In the genomic region with DNA sequence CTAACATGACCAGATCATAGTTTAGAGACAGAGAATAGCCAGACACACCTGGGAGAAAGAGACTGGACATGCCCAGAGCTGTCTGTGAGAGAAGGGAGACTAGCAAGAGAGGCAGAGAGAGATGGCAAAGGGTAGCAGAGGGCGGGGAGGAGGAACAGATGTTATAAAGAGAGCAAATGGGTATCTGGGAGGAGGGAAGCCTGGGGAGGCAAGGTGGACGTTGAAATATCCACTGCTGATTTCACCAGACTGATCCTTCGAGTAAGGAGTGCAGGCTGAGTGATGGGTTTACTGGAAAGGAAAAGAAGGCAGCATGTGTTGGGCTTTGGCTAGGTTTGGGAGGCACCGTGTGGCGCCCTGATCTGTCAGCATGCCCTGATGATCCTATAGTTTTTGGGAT, we compare ENCODE assay signal across 15 mouse cellular contexts. TPM values are rescaled to one million over a fixed set of nuclear protein-coding genes. Genes with fewer than 3 reads are reported as not detected.
A peak's percentile ranks its signal among the peaks of the same experiment; 100 is the strongest.
DNase-seq lines count a peak whose midpoint lies in the region; ATAC-seq and TF ChIP-seq lines count a peak whose summit lies in the region.
"Had no signal": no experiment of that assay in that cellular context is flagged by ENCODE, and none has a peak within 500 bp of the region (broad histone marks: within the 10 kb centered on the region; RNA-seq: fewer than 3 reads in every experiment).

No protein-coding gene starts in this region.

- no peak for TF ChIP-seq CTCF in olfactory bulb, adult 2 months (IDR thresholded peaks at IDR 0.05; ENCODE audit: insufficient read depth, low read depth, low read length)
- no peak for TF ChIP-seq CTCF in thymus, adult 2 months (IDR thresholded peaks at IDR 0.05; ENCODE audit: borderline replicate concordance, control insufficient read depth, extremely low read depth, insufficient read depth, low read length, poor library complexity)

- TF ChIP-seq POLR2A in olfactory bulb, adult 2 months (IDR thresholded peaks at IDR 0.05; ENCODE audit: insufficient read depth, low read depth, low read length), result no peak
- no peak for TF ChIP-seq POLR2A in thymus, adult 2 months (IDR thresholded peaks at IDR 0.05; ENCODE audit: control insufficient read depth, extremely low read depth, insufficient read depth, low read length, poor library complexity)

- no peaks in the 10 kb centered on the region for H3K36me3 ChIP-seq in heart, embryonic 13.5 days
- H3K36me3 ChIP-seq in lung, embryonic 15.5 days, result no peaks in the 10 kb centered on the region
- no peaks in the 10 kb centered on the region for H3K36me3 ChIP-seq in embryonic facial prominence, embryonic 13.5 days
- no peaks in the 10 kb centered on the region for H3K36me3 ChIP-seq in thymus, adult 2 months (ENCODE audit: control insufficient read depth, insufficient read depth, low read length)
- no peaks in the 10 kb centered on the region for H3K36me3 ChIP-seq in hindbrain, embryonic 13.5 days

- H3K4me3 ChIP-seq in heart, embryonic 13.5 days, result no peak overlapping the region
- H3K4me3 ChIP-seq in lung, embryonic 15.5 days, result no peak overlapping the region
- H3K4me3 ChIP-seq in embryonic facial prominence, embryonic 13.5 days, result no peak overlapping the region
- H3K4me3 ChIP-seq in olfactory bulb, adult 2 months (ENCODE audit: insufficient read depth, low read depth, low read length), result no peak overlapping the region
- H3K4me3 ChIP-seq in thymus, adult 2 months (ENCODE audit: control insufficient read depth, insufficient read depth, low read length), result no peak overlapping the region
- H3K4me3 ChIP-seq in hindbrain, embryonic 13.5 days, result no peak overlapping the region

- peak overlapping the region; percentile 86 for H3K27ac ChIP-seq in heart, embryonic 13.5 days (replicated peaks)
- H3K27ac ChIP-seq in lung, embryonic 15.5 days, result peak overlapping the region; percentile 75; the same call in 1 of the 2 replicates
- peak overlapping the region; percentile 80 for H3K27ac ChIP-seq in embryonic facial prominence, embryonic 13.5 days
- peak overlapping the region; percentile 94 for H3K27ac ChIP-seq in olfactory bulb, adult 2 months (ENCODE audit: insufficient read depth, low read depth, low read length)
- no peak overlapping the region for H3K27ac ChIP-seq in thymus, adult 2 months (ENCODE audit: control insufficient read depth, insufficient read depth, low read length)
- H3K27ac ChIP-seq in hindbrain, embryonic 13.5 days, result no peak overlapping the region

- ATAC-seq in heart, embryonic 13.5 days (ENCODE audit: extremely low read depth, insufficient number of reproducible peaks, low FRiP score, low TSS enrichment), result no peak
- no peak for ATAC-seq in lung, embryonic 15.5 days (ENCODE audit: borderline replicate concordance, extremely low read depth, low FRiP score, low TSS enrichment)
- no peak for ATAC-seq in embryonic facial prominence, embryonic 13.5 days (ENCODE audit: insufficient number of reproducible peaks, insufficient read depth, low FRiP score, low TSS enrichment, low read depth)
- ATAC-seq in hindbrain, embryonic 13.5 days (ENCODE audit: low FRiP score), result no peak
- ATAC-seq: forebrain, embryonic 16.5 days; inflammation-experienced regulatory T-cells, adult 6 months had no signal

- intact Hi-C loops in heart, postnatal 14 days (cut with DNase I), result loop anchor here (2.0 kb wide), 1 partner anchor 16 kb away; no protein-coding TSS in a partner anchor

- no peak for DNase-seq in heart, postnatal 14 days
- no peak for DNase-seq in lung, adult 18-20 months
- no peak for DNase-seq in thymus, adult 2 months
- DNase-seq: adrenal gland, postnatal 14 days; embryo, embryonic 11 days; gastrocnemius, postnatal 36 days; liver; right cerebral cortex, postnatal 4 days had no signal

- peak overlapping the region; percentile 36; the same call in 1 of the 2 replicates for H3K4me2 ChIP-seq in heart, embryonic 13.5 days
- H3K4me2 ChIP-seq in lung, embryonic 15.5 days, result no peak overlapping the region
- no peak overlapping the region for H3K4me2 ChIP-seq in embryonic facial prominence, embryonic 13.5 days
- no peak overlapping the region for H3K4me2 ChIP-seq in hindbrain, embryonic 13.5 days

- H3K27me3 ChIP-seq in heart, embryonic 13.5 days (replicated peaks), result no peaks in the 10 kb centered on the region
- no peaks in the 10 kb centered on the region for H3K27me3 ChIP-seq in lung, embryonic 15.5 days
- H3K27me3 ChIP-seq in embryonic facial prominence, embryonic 13.5 days, result no peaks in the 10 kb centered on the region
- no peaks in the 10 kb centered on the region for H3K27me3 ChIP-seq in thymus, adult 2 months (ENCODE audit: control insufficient read depth, insufficient read depth, low read length)
- H3K27me3 ChIP-seq in hindbrain, embryonic 13.5 days, result no peaks in the 10 kb centered on the region

- 69% methylated on average over 5 of the region's 5 CpGs for whole genome bisulfite sequencing in heart, embryonic 13.5 days
- WGBS in lung, embryonic 15.5 days, result 58% methylated on average over 5 of the region's 5 CpGs
- WGBS in embryonic facial prominence, embryonic 13.5 days, result 63% methylated on average over 5 of the region's 5 CpGs
- 52% methylated on average over 5 of the region's 5 CpGs for WGBS in olfactory bulb, adult 2 months
- WGBS in thymus, adult 2 months, result 93% methylated on average over 5 of the region's 5 CpGs
- WGBS in hindbrain, embryonic 13.5 days, result 78% methylated on average over 5 of the region's 5 CpGs

- peak overlapping the region; percentile 64; the same call in 1 of the 2 replicates for H3K9ac ChIP-seq in heart, embryonic 13.5 days
- H3K9ac ChIP-seq in lung, embryonic 15.5 days, result no peak overlapping the region
- peak overlapping the region; percentile 41; the same call in 1 of the 2 replicates for H3K9ac ChIP-seq in embryonic facial prominence, embryonic 13.5 days
- no peak overlapping the region for H3K9ac ChIP-seq in hindbrain, embryonic 13.5 days

- H3K9me3 ChIP-seq in heart, embryonic 13.5 days, result no peaks in the 10 kb centered on the region
- no peaks in the 10 kb centered on the region for H3K9me3 ChIP-seq in lung, embryonic 15.5 days
- no peaks in the 10 kb centered on the region for H3K9me3 ChIP-seq in embryonic facial prominence, embryonic 13.5 days
- no peaks in the 10 kb centered on the region for H3K9me3 ChIP-seq in hindbrain, embryonic 13.5 days

- H3K4me1 ChIP-seq in heart, embryonic 13.5 days, result peaks cover 59% of the 10 kb centered on the region
- H3K4me1 ChIP-seq in lung, embryonic 15.5 days, result peaks cover 31% of the 10 kb centered on the region
- H3K4me1 ChIP-seq in embryonic facial prominence, embryonic 13.5 days, result peaks cover 32% of the 10 kb centered on the region
- peaks cover 34% of the 10 kb centered on the region for H3K4me1 ChIP-seq in olfactory bulb, adult 2 months (ENCODE audit: control insufficient read depth, insufficient read depth, low read length)
- peaks cover 2% of the 10 kb centered on the region; the same call in 1 of the 2 replicates for H3K4me1 ChIP-seq in thymus, adult 2 months (replicated peaks; ENCODE audit: control insufficient read depth, insufficient read depth, low read length)
- H3K4me1 ChIP-seq in hindbrain, embryonic 13.5 days (replicated peaks), result peaks cover 25% of the 10 kb centered on the region

RNA-seq across cellular contexts. Expression of gene Pkig, which starts 16.2 kb away (rescaled TPM):
- 233 and 270 TPM in 2 replicates for polyA plus RNA-seq in heart, embryonic 13.5 days (2015; fragmentation: Nextera tagmentation; extraction: Ambion mirVana)
- total RNA-seq in heart, postnatal 14 days (2021), result 100 to 1,000 TPM; 183 to 188 TPM
- polyA plus RNA-seq in lung, embryonic 15.5 days (2015; fragmentation: Nextera tagmentation; extraction: Ambion mirVana), result 134 TPM in 2 replicates
- 105 and 113 TPM in 2 replicates for polyA plus RNA-seq in embryonic facial prominence, embryonic 13.5 days (2015; fragmentation: Nextera tagmentation; extraction: Ambion mirVana)
- not detected in 2 replicates for polyA plus RNA-seq in olfactory bulb, adult 2 months (2012; ENCODE audit: insufficient read depth, insufficient read length, low replicate concordance, missing spikeins)
- polyA plus RNA-seq in thymus, adult 2 months (2012; rRNA removed), result 56.7 and 64.7 TPM in 2 replicates
- polyA plus RNA-seq in hindbrain, embryonic 13.5 days (2015; fragmentation: Nextera tagmentation; extraction: Ambion mirVana), result 110 and 119 TPM in 2 replicates

RNA-seq across cellular contexts. Expression of gene Serinc3, which starts 29.5 kb away (rescaled TPM):
- 50.1 and 51.8 TPM in 2 replicates for polyA plus RNA-seq in heart, embryonic 13.5 days (2015; fragmentation: Nextera tagmentation; extraction: Ambion mirVana)
- total RNA-seq in heart, postnatal 14 days (2021), result 100 to 1,000 TPM; 360 to 363 TPM
- polyA plus RNA-seq in lung, embryonic 15.5 days (2015; fragmentation: Nextera tagmentation; extraction: Ambion mirVana), result 55.8 and 59.1 TPM in 2 replicates
- 26.4 and 35.6 TPM in 2 replicates for polyA plus RNA-seq in embryonic facial prominence, embryonic 13.5 days (2015; fragmentation: Nextera tagmentation; extraction: Ambion mirVana)
- polyA plus RNA-seq in olfactory bulb, adult 2 months (2012; ENCODE audit: insufficient read depth, insufficient read length, low replicate concordance, missing spikeins), result 82.6 TPM in 1 of 2 replicates, not detected in the other
- polyA plus RNA-seq in thymus, adult 2 months (2012; rRNA removed), result 279 and 281 TPM in 2 replicates
- polyA plus RNA-seq in hindbrain, embryonic 13.5 days (2015; fragmentation: Nextera tagmentation; extraction: Ambion mirVana), result 37.5 and 38.7 TPM in 2 replicates

Comparison
In these comparisons a context has a peak if more than half of its experiments do, and no peak if none do; other contexts are left out.
1. H3K27ac ChIP-seq: peak in heart, embryonic 13.5 days (single experiment), lung, embryonic 15.5 days (single experiment), embryonic facial prominence, embryonic 13.5 days (single experiment) and olfactory bulb, adult 2 months (single experiment); none in thymus, adult 2 months (single experiment) and hindbrain, embryonic 13.5 days (single experiment).
2. H3K9ac ChIP-seq: peak in heart, embryonic 13.5 days (single experiment) and embryonic facial prominence, embryonic 13.5 days (single experiment); none in lung, embryonic 15.5 days (single experiment) and hindbrain, embryonic 13.5 days (single experiment).
3. RNA of gene Pkig, which starts 16.2 kb away (polyA plus RNA-seq): 233 to 270 TPM in heart, embryonic 13.5 days, 134 TPM in lung, embryonic 15.5 days, 110 to 119 TPM in hindbrain, embryonic 13.5 days, 105 to 113 TPM in embryonic facial prominence, embryonic 13.5 days and 56.7 to 64.7 TPM in thymus, adult 2 months; not detected in olfactory bulb, adult 2 months; every median in the first group is over 10 times any median in the second.